Mouse (Mus musculus) embryonic fibroblast, embryonic 13.5 days (primary cell): ENCODE data around the gene Selenoh. TPM values are rescaled to one million over a fixed set of nuclear protein-coding genes. Genes with fewer than 3 reads are reported as not detected.
A peak's percentile ranks its signal among the peaks of the same experiment; 100 is the strongest.

ENCODE experiments used
- H3K27ac ChIP-seq: 2 replicates; pipeline ENCODE4 v1.5.1; 2012; ENCODE audit warnings: low read length, control low read depth, inconsistent platforms; ENCODE audit not compliant: insufficient read depth
- H3K4me1 ChIP-seq: 2 replicates; pipeline ENCODE4 v1.6.1; 2011; ENCODE audit warnings: low read length; ENCODE audit not compliant: control insufficient read depth, insufficient read depth
- H3K4me3 ChIP-seq: 2 replicates; pipeline ENCODE4 v1.5.1; 2011; ENCODE audit warnings: mild to moderate bottlenecking, control low read depth, low read length; ENCODE audit not compliant: insufficient read depth
- CTCF ChIP-seq: IDR thresholded peaks from 2 replicates; pipeline ENCODE4 v1.5.1; 2011; ENCODE audit warnings: mild to moderate bottlenecking, control low read depth, low read length, moderate library complexity, borderline replicate concordance; ENCODE audit not compliant: insufficient read depth
- POLR2A ChIP-seq: IDR thresholded peaks from 2 replicates; pipeline ENCODE4 v1.6.1; 2011; ENCODE audit warnings: low read depth, mild to moderate bottlenecking, control low read depth, low read length, moderate library complexity
- polyA plus RNA-seq: library from polyadenylated mRNA; stranded (reverse); fragments of >200 nt; gene quantifications from 2 replicates; pipeline ENCODE4 v1.2.4, GENCODE M21; 2011; ENCODE audit warnings: low read depth; ENCODE audit not compliant: missing spikeins, insufficient read length

Selenoh gene
- polyA plus RNA-seq, result 106 and 122 TPM in 2 replicates

GRCm38 (mm10) chr2:84670569-84670933 lies at the start of gene Selenoh:
Selenoh (minus strand) TSS chr2:84670770.
- Histone ChIP-seq H3K27ac (peak within 1 kb of the TSS; percentile 69), H3K4me3 (peak within 1 kb of the TSS; percentile 89), H3K4me1 (peaks cover 3% of the 10 kb centered on the region)
- TF ChIP-seq CTCF (no peak), POLR2A (peak; percentile 63)

DNA sequence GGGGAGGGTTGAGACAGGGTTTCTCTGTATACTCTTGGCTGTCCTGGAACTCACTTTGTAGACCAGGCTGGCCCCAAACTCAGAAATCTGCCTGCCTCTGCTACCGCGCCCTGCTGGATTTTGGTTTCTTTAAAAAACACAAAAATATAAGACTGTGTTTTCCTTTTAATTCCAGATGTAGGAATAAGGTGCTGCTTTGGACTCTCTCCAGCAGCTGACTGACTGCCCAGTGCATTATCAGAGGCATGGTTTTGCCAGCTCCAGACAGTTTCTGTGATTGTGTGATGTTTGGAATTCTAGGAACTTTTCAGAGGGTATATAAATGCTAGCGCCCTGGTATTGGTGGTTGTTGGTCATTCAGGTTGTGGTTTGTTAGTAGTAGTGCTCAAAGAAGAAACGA lies 46.8 kb upstream of the Selenoh start:
- H3K4me1 ChIP-seq, result no peaks in the 10 kb centered on the region; the same call in 1 of the 2 replicates
- peak overlapping the region; percentile 42; the same call in 1 of the 2 replicates for H3K27ac ChIP-seq
- TF ChIP-seq POLR2A (no peak), CTCF (no peak)
- H3K4me3 ChIP-seq, result no peak overlapping the region

- H3K27ac ChIP-seq, result peak overlapping the region; percentile 92
- TF ChIP-seq CTCF (no peak), POLR2A (no peak; the same call in 1 of the 2 replicates)
- H3K4me3 ChIP-seq, result peak overlapping the region; percentile 79
- H3K4me1 ChIP-seq, result no peaks in the 10 kb centered on the region; the same call in 1 of the 2 replicates
Measured at GRCm38 (mm10) chr2:84716423-84717355, 46.1 kb upstream of the Selenoh start.

DNA sequence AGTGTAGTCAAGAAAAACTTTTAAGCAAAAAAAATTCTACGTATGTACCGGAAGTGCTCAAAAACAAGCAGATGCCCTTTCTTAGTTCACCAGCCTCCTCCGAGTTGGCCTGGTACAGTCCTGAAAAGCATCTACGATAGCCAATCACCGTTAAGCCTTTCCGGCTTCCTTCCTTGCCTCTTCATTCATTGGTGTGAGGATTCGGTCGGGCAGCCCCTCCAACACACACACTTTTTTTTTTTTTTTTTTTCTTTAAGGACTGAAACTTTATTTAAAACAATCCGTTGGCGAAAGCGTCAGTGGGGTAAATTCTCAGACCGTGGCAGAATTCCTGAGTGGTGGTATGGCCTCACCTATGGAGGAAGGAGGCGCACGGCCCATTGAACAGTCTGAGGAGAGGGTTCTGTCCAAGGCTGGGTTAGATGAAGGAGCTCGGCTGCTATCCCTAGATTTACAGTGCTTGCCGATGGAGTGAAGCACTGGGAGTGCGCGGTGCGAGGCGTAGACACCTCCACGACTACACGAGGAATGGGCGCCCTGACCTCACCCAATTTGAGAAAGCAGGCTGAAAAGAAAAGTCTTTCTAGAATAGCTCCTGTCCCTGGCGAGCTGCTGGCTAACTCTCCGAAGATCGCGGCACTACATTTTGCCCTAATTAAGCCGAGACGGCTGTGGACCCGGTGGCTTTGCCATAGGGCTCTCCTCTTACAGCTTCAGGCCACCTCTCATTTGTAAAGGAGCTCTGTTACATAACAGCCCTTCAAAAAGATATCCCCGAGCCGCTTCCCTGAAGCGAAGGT lies 45.2 kb upstream of the Selenoh start:
- TF ChIP-seq CTCF (no peak), POLR2A (peak; percentile 55; the same call in 1 of the 2 replicates)
- Histone ChIP-seq H3K4me3 (peak overlapping the region; percentile 79), H3K4me1 (no peaks in the 10 kb centered on the region; the same call in 1 of the 2 replicates), H3K27ac (peak overlapping the region; percentile 93)

DNA sequence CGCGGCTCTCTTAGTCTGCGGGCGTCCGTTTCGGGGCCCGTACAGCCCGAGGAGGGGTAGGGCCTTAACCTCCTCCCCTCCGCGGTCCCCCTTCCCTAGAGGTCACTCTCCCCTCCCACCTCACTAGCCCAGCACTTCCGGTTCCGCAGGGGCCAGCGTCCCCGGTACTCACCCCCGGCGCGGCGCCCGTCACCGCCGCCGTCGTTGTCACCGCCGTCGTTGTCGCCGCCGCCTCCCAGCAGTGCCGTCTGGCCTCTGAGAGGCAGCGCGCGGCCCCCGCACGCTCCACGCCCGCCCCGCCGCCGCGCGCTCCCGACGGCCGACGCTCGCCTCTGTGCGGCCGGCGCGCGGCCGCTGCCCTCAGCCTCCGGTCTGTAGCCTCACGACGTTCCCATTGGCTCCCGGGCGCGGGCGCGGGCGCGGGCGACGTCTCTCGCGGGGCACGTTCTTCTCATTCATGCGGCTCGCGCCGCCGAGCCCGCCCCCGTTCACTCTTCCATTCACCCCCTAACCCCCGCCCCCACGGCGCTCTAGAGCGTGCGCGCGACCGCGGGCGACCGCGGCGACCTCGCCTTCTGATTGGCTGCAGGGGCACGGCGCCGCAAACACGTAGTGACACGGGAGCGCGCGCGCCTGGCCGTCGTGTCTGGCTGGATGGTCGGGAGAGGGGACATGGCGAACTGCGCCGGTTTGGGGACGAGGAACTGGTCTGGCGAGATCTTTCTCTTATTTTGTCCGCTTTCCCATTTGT lies 44.4 kb upstream of the Selenoh start, which contains the start of gene Zdhhc5:
Zdhhc5 (minus strand) TSS at position 370 of the 751 bp plus-strand sequence.
- peak; percentile 85 for TF ChIP-seq POLR2A
- no peak for TF ChIP-seq CTCF

GRCm38 (mm10) chr2:84714422-84714810 lies 43.8 kb upstream of the Selenoh start:
- Histone ChIP-seq H3K4me1 (no peaks in the 10 kb centered on the region; the same call in 1 of the 2 replicates), H3K27ac (peak overlapping the region; percentile 91), H3K4me3 (peak overlapping the region; percentile 99)
- TF ChIP-seq POLR2A, result no peak
- no peak for TF ChIP-seq CTCF

More for the DNA sequence above, 44.4 kb upstream of the Selenoh start, which contains the start of gene Zdhhc5:
- Histone ChIP-seq H3K4me3 (peak within 1 kb of the TSS; percentile 99), H3K27ac (peak within 1 kb of the TSS; percentile 93), H3K4me1 (no peaks in the 10 kb centered on the region; the same call in 1 of the 2 replicates)

GRCm38 (mm10) chr2:84711898-84712297 lies 41.3 kb upstream of the Selenoh start:
- Histone ChIP-seq H3K4me3 (no peak overlapping the region), H3K27ac (no peak overlapping the region), H3K4me1 (peaks cover 2% of the 10 kb centered on the region; the same call in 1 of the 2 replicates)
- TF ChIP-seq CTCF, result no peak

DNA sequence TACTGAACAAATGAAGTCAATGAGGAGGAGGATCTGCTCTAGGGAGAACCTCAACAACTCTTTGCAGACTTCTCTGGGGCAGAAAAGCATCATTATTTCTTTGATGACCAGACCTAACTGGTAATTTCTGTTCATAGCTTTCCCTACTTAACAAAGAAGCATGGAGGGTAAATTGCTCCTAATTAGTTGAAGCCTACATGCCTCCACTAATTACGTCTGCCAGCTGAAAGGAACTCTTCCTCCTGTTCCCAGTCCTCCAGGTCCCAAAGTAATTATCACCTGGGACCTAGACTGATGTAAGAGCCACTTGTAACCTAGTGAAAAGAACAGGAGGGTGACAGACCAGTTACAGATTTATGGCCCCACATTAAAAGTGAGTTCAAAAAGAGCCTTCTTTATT lies 37.0 kb upstream of the Selenoh start:
- Histone ChIP-seq H3K4me1 (0 out of 2 replicates have a peak, but pooled peaks cover 3% of the 10 kb centered on the region), H3K27ac (no peak overlapping the region), H3K4me3 (no peak overlapping the region)
- TF ChIP-seq CTCF (no peak), POLR2A (no peak)

GRCm38 (mm10) chr2:84705295-84705694 lies 34.7 kb upstream of the Selenoh start:
- Histone ChIP-seq H3K4me1 (0 out of 2 replicates have a peak, but pooled peaks cover 3% of the 10 kb centered on the region), H3K27ac (no peak overlapping the region), H3K4me3 (no peak overlapping the region)
- TF ChIP-seq POLR2A (no peak), CTCF (no peak)

DNA sequence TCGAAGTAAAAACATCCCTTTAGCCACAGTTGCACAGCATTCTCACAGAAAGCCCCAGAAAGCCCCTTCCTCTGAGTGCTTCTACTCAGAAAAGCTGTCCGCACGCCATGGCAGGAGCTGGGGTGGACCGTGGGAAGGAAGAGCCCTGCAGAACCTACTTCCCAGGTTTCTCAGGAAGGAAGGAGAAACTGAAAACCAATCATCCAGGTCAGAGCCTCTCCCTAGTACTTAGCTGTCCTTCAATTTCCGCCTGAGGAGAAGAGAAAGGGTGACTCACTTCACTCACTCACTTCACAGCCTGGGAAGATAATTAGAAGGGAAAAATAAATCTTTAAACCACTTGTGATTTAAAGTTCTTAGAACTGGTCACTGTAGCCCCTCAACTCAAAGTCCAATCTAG lies 33.8 kb upstream of the Selenoh start:
- H3K4me1 ChIP-seq, result 0 out of 2 replicates have a peak, but pooled peaks cover 3% of the 10 kb centered on the region
- H3K4me3 ChIP-seq, result no peak overlapping the region
- TF ChIP-seq CTCF, result no peak
- TF ChIP-seq POLR2A, result no peak
- H3K27ac ChIP-seq, result no peak overlapping the region
